Mouse (Mus musculus) lung, adult 2 months (tissue): ENCODE results near the gene Cdc40. TPM values are rescaled to one million over a fixed set of nuclear protein-coding genes. Genes with fewer than 3 reads are reported as not detected.

Experiments used
- DNase-seq: peaks from one replicate; pipeline ENCODE4 v3.0.0; 2022
- H3K4me1 ChIP-seq: fragments of 200-500 bp; 2 replicates; pipeline ENCODE4 v1.6.1; 2011; ENCODE audit warnings: low read length; ENCODE audit not compliant: control insufficient read depth, insufficient read depth
- H3K4me3 ChIP-seq: fragments of 200-500 bp; replicated peaks from 2 replicates; pipeline ENCODE3; 2011; ENCODE audit warnings: low read depth, mild to moderate bottlenecking, control low read depth, low read length; ENCODE audit errors: extremely low read depth
- CTCF ChIP-seq: fragments of 200-500 bp; IDR thresholded peaks from 2 replicates; pipeline ENCODE4 v1.5.1; 2011; ENCODE audit warnings: mild to moderate bottlenecking, low read length, control low read depth; ENCODE audit not compliant: insufficient read depth
- POLR2A ChIP-seq: fragments of 200-500 bp; IDR thresholded peaks from 2 replicates; pipeline ENCODE4 v1.6.1; 2011; ENCODE audit warnings: low read depth, mild to moderate bottlenecking, control low read depth, low read length, borderline replicate concordance; ENCODE audit errors: extremely low read depth
- WGBS: fragments of 180-500 bp; shearing (Covaris S2); methylation state at CpG from one replicate; pipeline ENCODE4 v1.1.7; 2018; 5-methylcytosine and 5-hydroxymethylcytosine counted together
- polyA plus RNA-seq: library from polyadenylated mRNA; depleted of rRNA; stranded (reverse); fragments of >200 nt; gene quantifications from 2 replicates; pipeline ENCODE4 v1.2.3, GENCODE M21; 2012

The Cdc40 gene
- polyA plus RNA-seq, 1 experiment, result 11.8 TPM

GRCm38 (mm10) chr10:40878246-40878645 lies 4.9 kb downstream of the Cdc40 start:
- DNase-seq, result no peak
- no peak overlapping the region for H3K4me3 ChIP-seq
- WGBS, result 81% methylated on average over 3 of the region's 3 CpGs
- H3K4me1 ChIP-seq, result peaks cover 8% of the 10 kb centered on the region; the same call in 1 of the 2 replicates
- no peak for TF ChIP-seq CTCF
- no peak for TF ChIP-seq POLR2A

DNA sequence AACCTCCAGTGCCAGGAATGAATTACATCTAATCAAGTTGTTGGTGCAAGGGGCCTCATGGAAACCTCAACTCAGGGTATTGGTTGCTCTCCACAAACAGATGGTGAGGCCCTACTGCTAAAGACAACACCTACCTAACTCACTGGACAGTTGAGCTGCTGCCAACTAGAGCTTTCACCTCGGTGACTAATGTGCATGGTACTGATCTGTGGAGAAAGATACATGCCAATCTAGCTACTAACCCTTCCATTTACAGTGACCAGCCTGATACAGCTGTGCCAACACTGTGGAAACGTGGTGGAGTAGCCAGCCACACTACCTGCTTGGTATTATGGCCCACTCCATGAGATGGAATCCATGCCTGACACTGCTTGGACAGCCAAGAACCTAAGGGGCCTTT lies 11.1 kb downstream of the Cdc40 start:
- no peak for TF ChIP-seq CTCF
- TF ChIP-seq POLR2A, result no peak
- no peak overlapping the region for H3K4me3 ChIP-seq
- no peak for DNase-seq
- peaks cover 10% of the 10 kb centered on the region for H3K4me1 ChIP-seq
- 65% methylated on average over 2 of the region's 2 CpGs for WGBS

- peaks cover 10% of the 10 kb centered on the region for H3K4me1 ChIP-seq
- 13% methylated on average over 2 of the region's 2 CpGs for WGBS
- TF ChIP-seq CTCF, result no peak
- TF ChIP-seq POLR2A, result no peak
These were observed 11.8 kb downstream of the Cdc40 start for GRCm38 (mm10) chr10:40871301-40871700.

GRCm38 (mm10) chr10:40868081-40868480 lies 15.0 kb downstream of the Cdc40 start:
- DNase-seq, result no peak
- H3K4me1 ChIP-seq, result peaks cover 10% of the 10 kb centered on the region
- no peak overlapping the region for H3K4me3 ChIP-seq
- WGBS, result 65% methylated on average over 2 of the region's 2 CpGs
- TF ChIP-seq CTCF, result no peak
- no peak for TF ChIP-seq POLR2A

More at GRCm38 (mm10) chr10:40871301-40871700, 11.8 kb downstream of the Cdc40 start:
- H3K4me3 ChIP-seq, result no peak overlapping the region
- no peak for DNase-seq

GRCm38 (mm10) chr10:40857599-40857998 lies 25.5 kb downstream of the Cdc40 start:
- Histone ChIP-seq H3K4me3 (no peak overlapping the region), H3K4me1 (no peaks in the 10 kb centered on the region)
- 65% methylated on average over 8 of the region's 8 CpGs for WGBS
- TF ChIP-seq CTCF (no peak), POLR2A (no peak)
- DNase-seq, result no peak

DNA sequence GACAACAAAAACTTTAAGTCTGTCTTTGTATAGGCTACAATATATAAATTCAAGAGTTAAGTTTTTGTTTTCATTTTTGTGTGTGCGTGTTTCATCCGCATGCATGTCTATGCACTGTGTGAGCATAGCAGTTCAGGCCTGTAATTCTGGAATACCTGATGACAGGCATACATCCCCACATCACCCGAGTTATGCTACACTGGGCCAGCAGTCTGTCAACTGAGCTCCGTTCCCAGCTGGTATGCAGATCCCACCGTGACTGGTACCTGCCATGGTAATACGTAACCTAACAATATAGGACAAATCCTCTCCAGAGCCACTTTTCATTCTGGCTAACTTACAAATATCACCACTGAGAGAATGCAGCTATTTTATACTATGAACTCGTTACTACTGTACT lies 26.4 kb downstream of the Cdc40 start:
- no peak for TF ChIP-seq CTCF
- Histone ChIP-seq H3K4me1 (no peaks in the 10 kb centered on the region), H3K4me3 (no peak overlapping the region)
- WGBS, result 93% methylated on average over 7 of the region's 7 CpGs
- DNase-seq, result no peak

GRCm38 (mm10) chr10:40855616-40856015 lies 27.5 kb downstream of the Cdc40 start:
- H3K4me3 ChIP-seq, result no peak overlapping the region
- DNase-seq, result no peak
- WGBS, result 43% methylated on average over 2 of the region's 2 CpGs
- no peaks in the 10 kb centered on the region for H3K4me1 ChIP-seq
- no peak for TF ChIP-seq CTCF
- TF ChIP-seq POLR2A, result no peak

DNA sequence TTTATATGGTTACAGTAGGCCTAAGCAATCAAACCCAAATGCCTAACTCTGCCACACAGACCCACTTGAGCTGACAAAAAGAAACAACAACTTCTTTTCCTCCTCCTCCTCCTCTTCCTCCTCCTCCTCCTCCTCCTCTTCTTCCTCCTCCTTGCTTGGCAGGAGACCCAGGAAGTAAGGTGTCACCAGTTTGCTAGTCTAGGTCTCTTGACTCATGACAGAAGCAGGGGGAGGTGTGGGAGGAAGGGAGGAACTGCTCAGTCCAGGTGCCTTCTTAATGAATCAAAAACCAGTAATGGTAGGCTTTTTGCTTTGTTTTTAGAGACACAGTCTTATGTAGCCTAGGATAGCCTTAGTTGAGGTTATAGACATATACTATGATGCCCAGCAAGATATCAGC lies 32.0 kb downstream of the Cdc40 start:
- TF ChIP-seq CTCF (no peak), POLR2A (no peak)
- Histone ChIP-seq H3K4me1 (no peaks in the 10 kb centered on the region), H3K4me3 (no peak overlapping the region)
- DNase-seq, result no peak

- H3K4me1 ChIP-seq, result no peaks in the 10 kb centered on the region
- H3K4me3 ChIP-seq, result no peak overlapping the region
- DNase-seq, result no peak
- WGBS, result 93% methylated on average over 2 of the region's 2 CpGs
- TF ChIP-seq POLR2A, result no peak
- no peak for TF ChIP-seq CTCF
These were observed 32.5 kb downstream of the Cdc40 start for GRCm38 (mm10) chr10:40850644-40851043.

- WGBS, result 89% methylated on average over 10 of the region's 10 CpGs
- Histone ChIP-seq H3K4me3 (no peak overlapping the region), H3K4me1 (no peaks in the 10 kb centered on the region)
- TF ChIP-seq CTCF, result no peak
- no peak for TF ChIP-seq POLR2A
- no peak for DNase-seq
These were observed 35.8 kb downstream of the Cdc40 start for GRCm38 (mm10) chr10:40847176-40847874.
